Mouse (Mus musculus): Measurements from ENCODE around the gene Wnt3. TPM values are rescaled to one million over a fixed set of nuclear protein-coding genes. Genes with fewer than 3 reads are reported as not detected.
"Not testable (repeated sequence)": the region's sequence is repeated elsewhere in the genome, so short reads cannot be mapped to it uniquely, and the experiment has no call there.

Wnt3 gene
- polyA plus RNA-seq, 1 experiment, result 2.4 TPM

GRCm38 (mm10) chr11:103749306-103750089, 24.5 kb upstream of the Wnt3 start, which contains the start of gene Wnt9b:
TSS of gene Wnt9b (minus strand) at chr11:103749821.
- H3K27ac ChIP-seq (ENCODE audit: insufficient read depth, low read length), result no peak within 1 kb of the TSS
- H3K4me3 ChIP-seq (ENCODE audit: insufficient read depth, low read length), result 0 out of 2 replicates have a peak within 1 kb of the TSS, but pooled peaks have one; percentile 13
- H3K4me1 ChIP-seq (ENCODE audit: control insufficient read depth, insufficient read depth, low read length), result no peaks in the 10 kb centered on the region
- TF ChIP-seq CTCF (IDR thresholded peaks at IDR 0.05; ENCODE audit: extremely low read depth, insufficient read depth, low read length) (no peak), POLR2A (IDR thresholded peaks at IDR 0.05; ENCODE audit: extremely low read depth, insufficient read depth, low read length) (no peak)

- H3K4me3 ChIP-seq (ENCODE audit: insufficient read depth, low read length), result no peak overlapping the region
- no peak overlapping the region for H3K27ac ChIP-seq (ENCODE audit: insufficient read depth, low read length)
- H3K4me1 ChIP-seq (ENCODE audit: control insufficient read depth, insufficient read depth, low read length), result no peaks in the 10 kb centered on the region
- TF ChIP-seq POLR2A (IDR thresholded peaks at IDR 0.05; ENCODE audit: extremely low read depth, insufficient read depth, low read length) (no peak), CTCF (IDR thresholded peaks at IDR 0.05; ENCODE audit: extremely low read depth, insufficient read depth, low read length) (no peak)
These were observed 23.3 kb upstream of the Wnt3 start for GRCm38 (mm10) chr11:103750612-103751011.

DNA sequence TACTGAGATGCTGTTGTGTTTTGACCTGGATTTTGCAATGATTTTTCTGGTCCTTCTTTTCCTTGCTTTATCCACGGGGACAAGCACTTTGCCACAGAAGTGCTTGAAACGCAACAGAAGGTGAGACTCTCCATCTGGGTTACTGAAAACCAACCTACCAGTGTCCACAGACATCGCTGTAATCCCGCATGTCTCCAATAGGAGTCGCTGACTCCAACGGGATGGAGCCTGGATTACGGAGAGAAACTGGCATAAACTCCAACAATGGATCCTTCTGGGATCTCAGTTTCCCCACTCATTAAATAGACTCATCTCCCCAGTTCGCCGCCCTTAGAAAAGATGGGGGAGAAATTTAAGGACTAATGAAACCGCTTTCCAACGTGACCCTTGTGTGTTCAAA, 15.9 kb upstream of the Wnt3 start:
- Histone ChIP-seq H3K27ac (ENCODE audit: insufficient read depth, low read length) (no peak overlapping the region), H3K4me1 (ENCODE audit: control insufficient read depth, insufficient read depth, low read length) (no peaks in the 10 kb centered on the region), H3K4me3 (ENCODE audit: insufficient read depth, low read length) (no peak overlapping the region)
- no peak for TF ChIP-seq POLR2A (IDR thresholded peaks at IDR 0.05; ENCODE audit: extremely low read depth, insufficient read depth, low read length)
- peak; percentile 53 for TF ChIP-seq CTCF (IDR thresholded peaks at IDR 0.05; ENCODE audit: extremely low read depth, insufficient read depth, low read length)

- no peak overlapping the region for H3K27ac ChIP-seq (ENCODE audit: insufficient read depth, low read length)
- no peak overlapping the region for H3K4me3 ChIP-seq (ENCODE audit: insufficient read depth, low read length)
- no peaks in the 10 kb centered on the region for H3K4me1 ChIP-seq (ENCODE audit: control insufficient read depth, insufficient read depth, low read length)
- peak; percentile 75 for TF ChIP-seq CTCF (IDR thresholded peaks at IDR 0.05; ENCODE audit: extremely low read depth, insufficient read depth, low read length)
- no peak for TF ChIP-seq POLR2A (IDR thresholded peaks at IDR 0.05; ENCODE audit: extremely low read depth, insufficient read depth, low read length)
These were observed 15.2 kb upstream of the Wnt3 start for GRCm38 (mm10) chr11:103758706-103759105.

- no peak overlapping the region for H3K4me3 ChIP-seq (ENCODE audit: insufficient read depth, low read length)
- no peak for TF ChIP-seq POLR2A (IDR thresholded peaks at IDR 0.05; ENCODE audit: extremely low read depth, insufficient read depth, low read length)
- no peak for TF ChIP-seq CTCF (IDR thresholded peaks at IDR 0.05; ENCODE audit: extremely low read depth, insufficient read depth, low read length)
- H3K27ac ChIP-seq (ENCODE audit: insufficient read depth, low read length), result no peak overlapping the region
- no peaks in the 10 kb centered on the region for H3K4me1 ChIP-seq (ENCODE audit: control insufficient read depth, insufficient read depth, low read length)
These were observed 13.8 kb upstream of the Wnt3 start for GRCm38 (mm10) chr11:103760101-103760500.

DNA sequence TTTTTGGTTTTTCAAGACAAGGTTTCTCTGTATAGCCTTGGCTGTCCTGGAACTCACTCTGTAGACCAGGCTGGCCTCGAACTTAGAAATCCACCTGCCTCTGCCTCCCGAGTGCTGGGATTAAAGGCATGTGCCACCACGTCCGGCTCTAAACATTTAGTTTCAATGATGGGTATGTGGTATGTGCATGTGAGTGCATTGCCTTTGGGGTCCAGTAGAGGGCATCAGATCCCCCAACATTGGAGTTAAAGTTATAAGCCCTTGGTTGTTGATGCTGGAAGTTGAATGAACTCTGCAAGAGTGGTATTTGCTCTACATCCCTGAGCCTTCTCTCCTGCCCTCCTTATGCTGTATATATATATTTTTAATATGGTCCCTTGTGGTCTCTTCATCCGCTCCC, 13.1 kb upstream of the Wnt3 start:
- not testable (repeated sequence) for H3K27ac ChIP-seq (ENCODE audit: insufficient read depth, low read length); H3K4me3 ChIP-seq (ENCODE audit: insufficient read depth, low read length); H3K4me1 ChIP-seq (ENCODE audit: control insufficient read depth, insufficient read depth, low read length)

- TF ChIP-seq POLR2A (IDR thresholded peaks at IDR 0.05; ENCODE audit: extremely low read depth, insufficient read depth, low read length) (no peak), CTCF (IDR thresholded peaks at IDR 0.05; ENCODE audit: extremely low read depth, insufficient read depth, low read length) (peak; percentile 81)
- Histone ChIP-seq H3K27ac (ENCODE audit: insufficient read depth, low read length) (no peak overlapping the region), H3K4me1 (ENCODE audit: control insufficient read depth, insufficient read depth, low read length) (no peaks in the 10 kb centered on the region), H3K4me3 (ENCODE audit: insufficient read depth, low read length) (no peak overlapping the region)
These were observed 10.4 kb upstream of the Wnt3 start for GRCm38 (mm10) chr11:103763410-103764163.

GRCm38 (mm10) chr11:103764601-103765000, 9.3 kb upstream of the Wnt3 start:
- TF ChIP-seq CTCF (IDR thresholded peaks at IDR 0.05; ENCODE audit: extremely low read depth, insufficient read depth, low read length) (no peak), POLR2A (IDR thresholded peaks at IDR 0.05; ENCODE audit: extremely low read depth, insufficient read depth, low read length) (no peak)
- no peaks in the 10 kb centered on the region for H3K4me1 ChIP-seq (ENCODE audit: control insufficient read depth, insufficient read depth, low read length)
- H3K27ac ChIP-seq (ENCODE audit: insufficient read depth, low read length), result no peak overlapping the region

GRCm38 (mm10) chr11:103765556-103766011, 8.4 kb upstream of the Wnt3 start:
- Histone ChIP-seq H3K27ac (ENCODE audit: insufficient read depth, low read length) (no peak overlapping the region), H3K4me3 (ENCODE audit: insufficient read depth, low read length) (no peak overlapping the region), H3K4me1 (ENCODE audit: control insufficient read depth, insufficient read depth, low read length) (no peaks in the 10 kb centered on the region)
- TF ChIP-seq POLR2A (IDR thresholded peaks at IDR 0.05; ENCODE audit: extremely low read depth, insufficient read depth, low read length) (no peak), CTCF (IDR thresholded peaks at IDR 0.05; ENCODE audit: extremely low read depth, insufficient read depth, low read length) (no peak)

More at GRCm38 (mm10) chr11:103764601-103765000, 9.3 kb upstream of the Wnt3 start:
- no peak overlapping the region for H3K4me3 ChIP-seq (ENCODE audit: insufficient read depth, low read length)

Measured in cortical plate, adult 2 months (tissue).